Mouse (Mus musculus) erythroid progenitor cell, adult 5-6 weeks (primary cell): Measurements from ENCODE around the gene Rab34. TPM values are rescaled to one million over a fixed set of nuclear protein-coding genes. Genes with fewer than 3 reads are reported as not detected.
A peak's percentile ranks its signal among the peaks of the same experiment; 100 is the strongest.

Source experiments
- ATAC-seq: replicated peaks from 2 replicates; pipeline ENCODE4 v1.8.0; 2016; ENCODE audit warnings: moderate number of reproducible peaks, mild to moderate bottlenecking, moderate TSS enrichment, inconsistent platforms; ENCODE audit not compliant: poor library complexity, low FRiP score, severe bottlenecking
- total RNA-seq, 2 experiments: library from RNA; stranded (forward) in 1 of 2; stranded (reverse) in 1 of 2; fragments of 150-400 nt in 1 of 2; fragments of 186-747, 209-891 nt in 1 of 2; gene quantifications; 2 replicates each; pipeline versions ENCODE4 v1.2.3 to v1.2.4; 2015 to 2017; ENCODE audit warnings: low replicate concordance in 2 of 2

The Rab34 gene
- total RNA-seq (2015; ENCODE audit: low replicate concordance) (2.9 TPM in 1 of 2 replicates, not detected in the other), total RNA-seq (2017; ENCODE audit: low replicate concordance) (2.6 and 7.1 TPM in 2 replicates)

GRCm38 (mm10) chr11:78188331-78189233, at the start of gene Rab34:
TSS of gene Rab34 (plus strand) at chr11:78188430.
- no peak for ATAC-seq

GRCm38 (mm10) chr11:78140665-78141064, 47.6 kb upstream of the Rab34 start:
- no peak for ATAC-seq

GRCm38 (mm10) chr11:78143520-78143919, 44.7 kb upstream of the Rab34 start:
- no peak for ATAC-seq

- ATAC-seq: no peak
Measured at GRCm38 (mm10) chr11:78146168-78146567, 42.1 kb upstream of the Rab34 start.

GRCm38 (mm10) chr11:78146707-78147543, 41.3 kb upstream of the Rab34 start:
- ATAC-seq: no peak

GRCm38 (mm10) chr11:78151161-78151560, 37.1 kb upstream of the Rab34 start:
- peak; percentile 54; the same call in 1 of the 2 replicates for ATAC-seq

GRCm38 (mm10) chr11:78152299-78153231, 35.7 kb upstream of the Rab34 start:
- no peak for ATAC-seq

GRCm38 (mm10) chr11:78153778-78154177, 34.5 kb upstream of the Rab34 start:
- ATAC-seq: 0 out of 2 replicates have a peak, but pooled peaks have one; percentile 11

GRCm38 (mm10) chr11:78155674-78156073, 32.6 kb upstream of the Rab34 start:
- ATAC-seq: no peak

GRCm38 (mm10) chr11:78156156-78156699, 32.0 kb upstream of the Rab34 start:
- ATAC-seq: no peak

- peak; percentile 95 for ATAC-seq
Measured at GRCm38 (mm10) chr11:78159096-78159495, 29.1 kb upstream of the Rab34 start.

- ATAC-seq: no peak
Measured at GRCm38 (mm10) chr11:78159557-78159956, 28.7 kb upstream of the Rab34 start.

- no peak for ATAC-seq
Measured at GRCm38 (mm10) chr11:78160171-78160570, 28.1 kb upstream of the Rab34 start.

- ATAC-seq: no peak
Measured at GRCm38 (mm10) chr11:78160675-78161074, 27.6 kb upstream of the Rab34 start.

- ATAC-seq: no peak
Measured at GRCm38 (mm10) chr11:78161169-78161568, 27.1 kb upstream of the Rab34 start.

GRCm38 (mm10) chr11:78161968-78162367, 26.3 kb upstream of the Rab34 start:
- ATAC-seq: no peak

- no peak for ATAC-seq
Measured at GRCm38 (mm10) chr11:78162504-78162903, 25.7 kb upstream of the Rab34 start.

GRCm38 (mm10) chr11:78163045-78163444, 25.2 kb upstream of the Rab34 start:
- no peak for ATAC-seq
